Mouse (Mus musculus) hindbrain, embryonic 12.5 days (tissue): ENCODE data around the gene Creb3l1. TPM values are rescaled to one million over a fixed set of nuclear protein-coding genes. Genes with fewer than 3 reads are reported as not detected.
A peak's percentile ranks its signal among the peaks of the same experiment; 100 is the strongest.

ENCODE experiments used
- ATAC-seq: fragments of 200-750 bp; cut with Nextera tagmentation; 2 replicates; pipeline ENCODE4 v1.8.0; 2017; ENCODE audit warnings: moderate TSS enrichment; ENCODE audit not compliant: low FRiP score
- H3K27ac ChIP-seq: fragments of 300-500 bp; sonication (generic); 2 replicates; pipeline ENCODE4 v1.5.1; 2016; ENCODE audit warnings: mild to moderate bottlenecking
- H3K27me3 ChIP-seq: fragments of 300-500 bp; sonication (generic); 2 replicates; pipeline ENCODE4 v1.6.1; 2016; ENCODE audit warnings: mild to moderate bottlenecking
- H3K36me3 ChIP-seq: fragments of 300-500 bp; sonication (generic); 2 replicates; pipeline ENCODE4 v1.6.1; 2016; ENCODE audit warnings: mild to moderate bottlenecking
- H3K4me1 ChIP-seq: fragments of 300-500 bp; sonication (generic); 2 replicates; pipeline ENCODE4 v1.6.1; 2016
- H3K4me2 ChIP-seq: fragments of 300-500 bp; sonication (generic); replicated peaks from 2 replicates; pipeline ENCODE4 v1.6.1; 2016; ENCODE audit warnings: mild to moderate bottlenecking
- H3K4me3 ChIP-seq: fragments of 300-500 bp; sonication (generic); 2 replicates; pipeline ENCODE4 v1.5.1; 2016; ENCODE audit warnings: mild to moderate bottlenecking
- H3K9ac ChIP-seq: fragments of 300-500 bp; sonication (generic); 2 replicates; pipeline ENCODE4 v1.6.1; 2016; ENCODE audit warnings: mild to moderate bottlenecking, moderate library complexity
- H3K9me3 ChIP-seq: fragments of 300-500 bp; sonication (generic); replicated peaks from 2 replicates; pipeline ENCODE4 v1.6.1; 2016; ENCODE audit warnings: mild to moderate bottlenecking
- WGBS: fragments of 180-500 bp; shearing (Covaris S2); methylation state at CpG from one replicate; pipeline ENCODE4 v1.1.7; 2016; 5-methylcytosine and 5-hydroxymethylcytosine counted together
- polyA plus RNA-seq: library from polyadenylated mRNA; unstranded; fragments of >200 nt; fragmentation: Nextera tagmentation; extraction: Ambion mirVana; gene quantifications from 2 replicates; pipeline ENCODE4 v1.2.1, GENCODE M21; 2016

Creb3l1 gene
- polyA plus RNA-seq, 1 experiment from 2014 or later, result 2.1 TPM

DNA sequence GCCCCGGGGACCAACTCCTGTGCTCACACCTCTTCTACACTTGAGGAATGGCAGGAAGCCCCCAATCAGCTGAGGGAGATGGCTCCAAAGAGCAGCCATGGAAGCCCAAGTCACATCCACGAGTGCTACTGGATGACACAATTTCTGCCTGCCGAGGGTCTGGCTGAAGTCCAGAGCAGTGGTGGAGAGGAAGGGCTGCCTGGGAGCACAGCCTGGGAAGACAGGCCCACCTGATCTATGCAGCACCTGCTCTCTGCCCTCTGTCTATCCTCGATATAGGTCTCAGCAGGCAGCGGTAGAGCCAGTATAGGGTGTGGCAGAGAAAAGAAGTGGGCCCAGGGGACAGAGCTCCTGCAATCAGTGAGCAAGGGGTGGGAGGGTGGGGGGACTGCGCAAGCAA lies 77.5 kb downstream of the Creb3l1 start:
- H3K9ac ChIP-seq, result no peak overlapping the region; the same call in 1 of the 2 replicates
- no peak overlapping the region for H3K4me3 ChIP-seq
- H3K4me1 ChIP-seq, result peaks cover 49% of the 10 kb centered on the region
- 57% methylated on average over 6 of the region's 6 CpGs for WGBS
- ATAC-seq, result no peak
- H3K9me3 ChIP-seq, result no peaks in the 10 kb centered on the region
- peak overlapping the region; percentile 30; the same call in 1 of the 2 replicates for H3K27ac ChIP-seq
- H3K27me3 ChIP-seq, result no peaks in the 10 kb centered on the region
- no peak overlapping the region for H3K4me2 ChIP-seq
- no peaks in the 10 kb centered on the region for H3K36me3 ChIP-seq

- H3K27ac ChIP-seq, result no peak within 1 kb of the TSS
These were observed 78.8 kb downstream of the Creb3l1 start, which contains the start of gene Gm9821 for GRCm38 (mm10) chr2:91945483-91945882. TSS of gene Gm9821 (plus strand) at chr2:91945703.

GRCm38 (mm10) chr2:91944170-91944950 lies 79.9 kb downstream of the Creb3l1 start:
- Histone ChIP-seq H3K27me3 (no peaks in the 10 kb centered on the region), H3K9me3 (no peaks in the 10 kb centered on the region), H3K36me3 (peaks cover 6% of the 10 kb centered on the region), H3K27ac (no peak overlapping the region), H3K4me1 (peaks cover 33% of the 10 kb centered on the region), H3K9ac (no peak overlapping the region), H3K4me3 (no peak overlapping the region), H3K4me2 (no peak overlapping the region)
- 50% methylated on average over 13 of the region's 13 CpGs for WGBS
- peak; percentile 72 for ATAC-seq

More at GRCm38 (mm10) chr2:91945483-91945882, 78.8 kb downstream of the Creb3l1 start, which contains the start of gene Gm9821:
- Histone ChIP-seq H3K4me1 (peaks cover 45% of the 10 kb centered on the region), H3K36me3 (0 out of 2 replicates have a peak, but pooled peaks cover 3% of the 10 kb centered on the region), H3K27me3 (no peaks in the 10 kb centered on the region), H3K4me3 (no peak within 1 kb of the TSS), H3K4me2 (no peak within 1 kb of the TSS), H3K9me3 (no peaks in the 10 kb centered on the region), H3K9ac (no peak within 1 kb of the TSS)
- ATAC-seq, result no peak
- 83% methylated on average over 18 of the region's 18 CpGs for WGBS

- H3K36me3 ChIP-seq, result peaks cover 25% of the 10 kb centered on the region
- whole genome bisulfite sequencing, result 74% methylated on average over 6 of the region's 6 CpGs
- H3K27ac ChIP-seq, result no peak overlapping the region
- H3K4me3 ChIP-seq, result no peak overlapping the region
- no peaks in the 10 kb centered on the region for H3K9me3 ChIP-seq
- H3K27me3 ChIP-seq, result no peaks in the 10 kb centered on the region
- H3K4me1 ChIP-seq, result peaks cover 13% of the 10 kb centered on the region
- no peak overlapping the region for H3K4me2 ChIP-seq
- H3K9ac ChIP-seq, result no peak overlapping the region
- no peak for ATAC-seq
These were observed 81.9 kb downstream of the Creb3l1 start for GRCm38 (mm10) chr2:91942356-91942755.

DNA sequence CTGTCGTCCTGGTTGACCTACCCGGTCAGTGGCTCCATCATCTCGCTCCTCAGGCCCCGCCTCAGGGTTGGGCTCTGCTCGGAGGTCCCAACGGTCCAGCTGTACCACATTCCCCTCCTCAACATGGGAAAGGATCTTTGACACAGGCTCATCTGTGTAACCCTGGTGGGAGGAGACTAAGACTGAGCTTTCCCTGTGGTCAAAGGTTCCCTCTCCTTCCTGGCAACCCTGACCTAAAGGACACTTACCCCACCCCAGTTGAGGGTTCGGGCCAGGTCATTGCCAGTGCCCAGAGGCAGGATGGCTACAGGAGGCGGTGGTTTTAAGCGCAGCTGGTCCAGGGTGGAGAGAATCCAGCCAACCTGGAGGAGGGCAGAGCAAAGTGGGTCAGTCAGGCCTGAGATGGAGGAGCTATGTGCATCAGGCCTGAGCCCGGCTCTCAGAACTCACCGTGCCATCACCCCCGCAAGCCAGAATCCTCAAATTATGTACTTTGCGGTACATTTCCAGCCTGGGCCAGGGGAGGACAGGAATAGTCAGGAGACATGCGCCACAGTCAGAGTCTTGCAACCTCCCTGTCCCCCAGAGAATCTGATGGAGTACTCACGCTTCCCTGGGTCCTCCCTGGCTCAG lies 84.9 kb downstream of the Creb3l1 start:
- H3K4me3 ChIP-seq, result no peak overlapping the region
- peaks cover 9% of the 10 kb centered on the region for H3K4me1 ChIP-seq
- WGBS, result 84% methylated on average over 15 of the region's 15 CpGs
- no peak overlapping the region for H3K27ac ChIP-seq
- no peak overlapping the region for H3K9ac ChIP-seq
- no peak overlapping the region for H3K4me2 ChIP-seq
- H3K36me3 ChIP-seq, result peaks cover 42% of the 10 kb centered on the region
- no peak for ATAC-seq
- no peaks in the 10 kb centered on the region for H3K9me3 ChIP-seq
- H3K27me3 ChIP-seq, result no peaks in the 10 kb centered on the region

GRCm38 (mm10) chr2:91936154-91936553 lies 88.1 kb downstream of the Creb3l1 start:
- Histone ChIP-seq H3K9ac (no peak overlapping the region), H3K4me3 (no peak overlapping the region), H3K27me3 (no peaks in the 10 kb centered on the region), H3K4me1 (peaks cover 34% of the 10 kb centered on the region), H3K9me3 (no peaks in the 10 kb centered on the region), H3K36me3 (peaks cover 42% of the 10 kb centered on the region), H3K27ac (no peak overlapping the region), H3K4me2 (no peak overlapping the region)
- ATAC-seq, result no peak
- WGBS, result 93% methylated on average over 7 of the region's 7 CpGs

DNA sequence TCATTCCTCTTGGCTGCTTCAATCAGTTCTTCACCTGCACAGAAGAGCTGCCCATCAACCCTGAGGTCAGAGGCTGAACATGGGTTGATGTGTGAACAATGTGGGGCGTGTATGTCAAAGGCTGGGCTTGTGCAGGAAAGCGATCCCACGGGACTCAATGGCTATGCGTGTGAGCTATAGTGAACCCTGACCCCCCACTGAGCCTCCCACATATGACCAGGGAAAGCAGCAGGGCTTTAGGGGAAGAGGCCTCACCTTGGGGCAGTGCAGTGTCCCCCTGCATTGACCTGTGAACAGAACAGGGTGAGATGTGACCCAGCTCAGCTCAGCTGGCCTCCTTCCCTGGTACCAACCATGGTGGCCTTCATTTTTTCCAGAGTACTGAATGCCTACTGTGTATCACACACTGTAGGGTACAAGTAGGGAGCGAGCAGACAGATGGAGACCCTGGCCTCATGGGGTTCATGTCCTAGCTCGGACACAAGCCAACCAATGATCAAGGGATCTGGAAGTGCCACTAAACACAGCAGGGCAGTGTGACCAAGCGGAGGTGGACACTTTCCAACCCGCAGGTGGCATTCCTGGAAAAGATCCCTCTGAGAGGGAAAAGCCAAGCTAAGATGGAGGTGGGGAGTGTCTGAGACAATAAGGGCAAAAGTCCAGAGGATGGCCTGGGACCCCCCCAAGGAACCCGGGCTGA lies 89.3 kb downstream of the Creb3l1 start:
- WGBS, result 89% methylated on average over 9 of the region's 9 CpGs
- no peak for ATAC-seq
- no peak overlapping the region for H3K4me3 ChIP-seq
- no peaks in the 10 kb centered on the region for H3K27me3 ChIP-seq
- H3K36me3 ChIP-seq, result peaks cover 39% of the 10 kb centered on the region
- H3K27ac ChIP-seq, result no peak overlapping the region
- H3K9ac ChIP-seq, result no peak overlapping the region
- no peak overlapping the region for H3K4me2 ChIP-seq
- peaks cover 40% of the 10 kb centered on the region for H3K4me1 ChIP-seq
- no peaks in the 10 kb centered on the region for H3K9me3 ChIP-seq

GRCm38 (mm10) chr2:91934016-91934415 lies 90.3 kb downstream of the Creb3l1 start:
- Histone ChIP-seq H3K9me3 (no peaks in the 10 kb centered on the region), H3K4me2 (no peak overlapping the region), H3K36me3 (peaks cover 33% of the 10 kb centered on the region), H3K9ac (no peak overlapping the region), H3K27ac (no peak overlapping the region), H3K27me3 (no peaks in the 10 kb centered on the region), H3K4me1 (peaks cover 47% of the 10 kb centered on the region), H3K4me3 (no peak overlapping the region)
- ATAC-seq, result no peak
- 54% methylated on average over 8 of the region's 8 CpGs for WGBS

DNA sequence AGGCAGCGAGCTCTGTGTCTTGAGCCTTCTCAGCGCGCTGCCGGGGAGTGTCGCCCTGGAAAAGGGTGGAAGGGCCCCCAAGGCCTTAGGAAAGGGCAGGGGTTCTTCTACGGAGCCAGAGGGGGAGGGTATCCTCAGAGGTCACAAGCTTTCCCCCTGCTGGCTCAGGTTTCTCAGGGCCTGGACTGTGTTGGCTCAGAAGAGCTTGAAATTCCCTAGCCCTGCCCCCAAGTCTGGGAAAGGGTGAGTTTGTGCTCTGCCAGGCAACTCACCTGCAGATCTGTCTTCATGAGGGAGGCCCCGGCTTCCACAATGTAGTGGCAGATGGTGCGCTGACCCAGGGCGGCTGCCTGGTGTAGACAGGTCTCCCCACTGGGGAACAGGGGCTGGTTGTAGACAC lies 90.8 kb downstream of the Creb3l1 start:
- Histone ChIP-seq H3K9ac (peak overlapping the region; percentile 20; the same call in 1 of the 2 replicates), H3K36me3 (peaks cover 30% of the 10 kb centered on the region), H3K27me3 (no peaks in the 10 kb centered on the region; the same call in 1 of the 2 replicates), H3K9me3 (no peaks in the 10 kb centered on the region), H3K27ac (peak overlapping the region; percentile 95), H3K4me1 (peaks cover 49% of the 10 kb centered on the region), H3K4me3 (no peak overlapping the region), H3K4me2 (no peak overlapping the region)
- 29% methylated on average over 9 of the region's 9 CpGs for WGBS
- no peak for ATAC-seq

DNA sequence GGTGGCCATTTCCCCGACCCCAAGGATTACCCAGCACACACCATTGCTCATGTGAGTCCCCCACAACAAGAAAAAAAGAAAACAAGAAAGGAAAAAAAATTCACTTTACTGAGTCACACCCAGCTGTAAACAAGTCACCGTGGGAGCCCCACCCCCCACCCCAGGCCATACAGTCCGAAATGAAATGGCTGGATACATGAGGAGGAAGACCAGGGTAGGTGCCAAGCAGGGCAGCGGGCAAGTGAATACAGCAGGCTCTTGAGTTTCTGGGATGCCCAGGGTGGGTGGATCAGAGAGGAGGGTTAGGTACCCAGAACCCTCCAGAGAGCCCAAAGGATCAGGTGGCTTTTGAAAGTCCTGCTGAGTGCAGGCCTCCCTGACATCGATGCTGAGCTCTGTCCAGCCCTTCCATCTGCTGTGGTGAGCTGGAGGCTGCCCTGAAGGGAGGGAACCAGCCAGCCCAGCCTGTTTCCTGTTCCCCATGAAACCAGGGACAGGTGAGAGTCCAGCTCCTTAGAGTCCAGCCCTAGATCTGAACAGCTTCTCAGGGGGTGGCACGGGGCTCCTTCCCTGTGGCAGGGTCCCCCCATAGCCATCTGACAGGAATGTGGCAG lies 91.5 kb downstream of the Creb3l1 start:
- Histone ChIP-seq H3K27ac (peak overlapping the region; percentile 95), H3K4me3 (no peak overlapping the region), H3K36me3 (peaks cover 27% of the 10 kb centered on the region), H3K4me1 (peaks cover 55% of the 10 kb centered on the region), H3K27me3 (no peaks in the 10 kb centered on the region; the same call in 1 of the 2 replicates), H3K9ac (peak overlapping the region; percentile 20; the same call in 1 of the 2 replicates), H3K9me3 (no peaks in the 10 kb centered on the region), H3K4me2 (peak overlapping the region; percentile 63)
- no peak for ATAC-seq
- 12% methylated on average over 6 of the region's 6 CpGs for WGBS
